8 mouse cellular contexts compared by ENCODE assay signal in the genomic region with DNA sequence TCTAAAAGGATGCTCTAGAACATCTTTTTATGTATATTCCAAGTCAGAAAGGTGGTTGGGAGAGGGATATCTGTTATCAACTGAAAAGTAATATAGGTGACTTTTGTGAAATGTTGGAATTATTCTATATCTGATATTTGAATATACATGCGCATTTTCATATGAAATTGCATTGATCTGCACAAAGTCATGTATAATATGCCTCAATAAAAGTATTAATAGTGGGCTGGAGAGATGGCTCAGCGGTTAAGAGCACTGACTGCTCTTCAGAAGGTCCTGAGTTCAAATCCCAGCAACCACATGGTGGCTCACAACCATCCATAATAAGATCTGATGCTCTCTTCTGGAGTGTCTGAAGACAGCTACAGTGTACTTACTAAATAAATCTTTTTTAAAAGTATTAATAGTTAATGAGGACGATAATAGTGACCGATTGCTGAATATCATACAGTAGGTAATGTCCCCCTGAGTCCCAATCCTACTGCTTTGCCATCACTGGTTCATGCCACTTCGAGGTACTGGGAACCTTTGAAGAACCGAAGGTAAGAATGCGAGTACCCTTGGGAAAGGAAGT. TPM values are rescaled to one million over a fixed set of nuclear protein-coding genes. Genes with fewer than 3 reads are reported as not detected.
DNase-seq lines count a peak whose midpoint lies in the region; ATAC-seq and TF ChIP-seq lines count a peak whose summit lies in the region.

No protein-coding gene starts in this region.

- TF ChIP-seq EP300 in stomach, postnatal 0 days (optimal IDR thresholded peaks at IDR 0.05) = no peak

- no peak for DNase-seq in gastrocnemius, adult 2 months
- no peak for DNase-seq in gastrocnemius, postnatal 14 days
- DNase-seq in testis, postnatal 14 days (ENCODE audit: low spot score) = no peak
- DNase-seq in liver, embryonic 11.5 days (ENCODE audit: low spot score) = no peak
- DNase-seq in stomach, postnatal 0 days (ENCODE audit: low spot score) = no peak
- DNase-seq in layer of hippocampus, adult 9-11 months = no peak
- DNase-seq in ovary, postnatal 36 days (ENCODE audit: low spot score) = no peak

- peak overlapping the region; percentile 98 for H3K4me2 ChIP-seq in liver, embryonic 11.5 days
- H3K4me2 ChIP-seq in stomach, postnatal 0 days (replicated peaks; ENCODE audit: low read depth) = peak overlapping the region; percentile 97

- H3K9me3 ChIP-seq in liver, embryonic 11.5 days (ENCODE audit: control insufficient read depth, low read length) = no peaks in the 10 kb centered on the region
- no peaks in the 10 kb centered on the region for H3K9me3 ChIP-seq in stomach, postnatal 0 days (ENCODE audit: control insufficient read depth, low read length)

- peak overlapping the region; percentile 95 for H3K27ac ChIP-seq in gastrocnemius, adult 2 months
- peak overlapping the region; percentile 86 for H3K27ac ChIP-seq in testis, adult 2 months (ENCODE audit: control insufficient read depth, insufficient read depth, low read depth, low read length)
- peak overlapping the region; percentile 95 for H3K27ac ChIP-seq in liver, embryonic 11.5 days (ENCODE audit: low read depth, low read length)
- H3K27ac ChIP-seq in stomach, postnatal 0 days (replicated peaks) = peak overlapping the region; percentile 75

- H3K27me3 ChIP-seq in testis, adult 2 months (ENCODE audit: control insufficient read depth, insufficient read depth, low read length) = no peaks in the 10 kb centered on the region
- no peaks in the 10 kb centered on the region for H3K27me3 ChIP-seq in liver, embryonic 11.5 days (replicated peaks; ENCODE audit: control insufficient read depth, insufficient read depth, low read length)
- H3K27me3 ChIP-seq in stomach, postnatal 0 days (ENCODE audit: control insufficient read depth, insufficient read depth, low read length) = no peaks in the 10 kb centered on the region

- peak overlapping the region; percentile 99 for H3K9ac ChIP-seq in liver, embryonic 11.5 days (ENCODE audit: low read depth, low read length)
- peak overlapping the region; percentile 87; the same call in 1 of the 2 replicates for H3K9ac ChIP-seq in stomach, postnatal 0 days (ENCODE audit: low read length)

- TF ChIP-seq POLR2A in testis, adult 2 months (IDR thresholded peaks at IDR 0.05; ENCODE audit: control insufficient read depth, low read depth, low read length) = no peak

- no peak for ATAC-seq in liver, embryonic 11.5 days (replicated peaks; ENCODE audit: low FRiP score)
- ATAC-seq in stomach, postnatal 0 days (ENCODE audit: low FRiP score, low TSS enrichment) = no peak

- WGBS in liver, embryonic 11.5 days = 15% methylated on average over 7 of the region's 7 CpGs
- WGBS in stomach, postnatal 0 days = 15% methylated on average over 7 of the region's 7 CpGs

- intact Hi-C loops in gastrocnemius, adult 2 months (cut with DNase I) = no loop called here
- intact Hi-C loops in gastrocnemius, postnatal 14 days (cut with DNase I; ENCODE audit: low total_unique reads) = no loop called here

- peaks cover 16% of the 10 kb centered on the region for H3K4me1 ChIP-seq in testis, adult 2 months (ENCODE audit: control insufficient read depth, insufficient read depth, low read length)
- peaks cover 16% of the 10 kb centered on the region for H3K4me1 ChIP-seq in liver, embryonic 11.5 days (replicated peaks; ENCODE audit: control insufficient read depth, insufficient read depth, low read length)
- H3K4me1 ChIP-seq in stomach, postnatal 0 days (replicated peaks; ENCODE audit: control insufficient read depth, insufficient read depth) = 0 out of 2 replicates have a peak, but pooled peaks cover 6% of the 10 kb centered on the region

- peak overlapping the region; percentile 91 for H3K4me3 ChIP-seq in gastrocnemius, adult 2 months
- peak overlapping the region; percentile 95 for H3K4me3 ChIP-seq in testis, adult 2 months (ENCODE audit: control insufficient read depth, low read depth, low read length)
- H3K4me3 ChIP-seq in liver, embryonic 11.5 days (ENCODE audit: low read depth, low read length) = peak overlapping the region; percentile 89
- peak overlapping the region; percentile 78 for H3K4me3 ChIP-seq in stomach, postnatal 0 days (ENCODE audit: low read depth, low read length)

- TF ChIP-seq CTCF in gastrocnemius, adult 2 months (IDR thresholded peaks at IDR 0.05) = no peak
- TF ChIP-seq CTCF in testis, adult 2 months (IDR thresholded peaks at IDR 0.05; ENCODE audit: control insufficient read depth, insufficient read depth, insufficient replicate concordance, low read depth, low read length) = no peak
- no peak for TF ChIP-seq CTCF in stomach, postnatal 0 days (IDR thresholded peaks at IDR 0.05; ENCODE audit: low read depth)

- peaks cover 2% of the 10 kb centered on the region for H3K36me3 ChIP-seq in testis, adult 2 months (ENCODE audit: control insufficient read depth, insufficient read depth, low read length)
- H3K36me3 ChIP-seq in liver, embryonic 11.5 days (ENCODE audit: control insufficient read depth, insufficient read depth, low read length) = peaks cover 11% of the 10 kb centered on the region; the same call in 1 of the 2 replicates
- H3K36me3 ChIP-seq in stomach, postnatal 0 days (ENCODE audit: control insufficient read depth, insufficient read depth, low read length) = 0 out of 2 replicates have a peak, but pooled peaks cover 4% of the 10 kb centered on the region

RNA-seq across cellular contexts. Expression of a gene that starts 0.7 kb away (rescaled TPM):
- total RNA-seq in gastrocnemius, adult 2 months (2021) = 10 to 100 TPM; 11.4 to 16.5 TPM
- total RNA-seq in gastrocnemius, postnatal 14 days (2021) = 10 to 100 TPM in 1 of 2 experiments, 1 to 10 TPM in 1; 8.5 to 10.2 TPM
- 61.5 and 69.3 TPM in 2 replicates for polyA plus RNA-seq in testis, adult 2 months (2012; rRNA removed)
- polyA plus RNA-seq in liver, embryonic 11.5 days (2014; fragmentation: Nextera tagmentation; extraction: Ambion mirVana) = 20.0 and 23.5 TPM in 2 replicates
- 12.0 and 12.5 TPM in 2 replicates for polyA plus RNA-seq in stomach, postnatal 0 days (2015; fragmentation: Nextera tagmentation; extraction: Ambion mirVana)

RNA-seq across cellular contexts. Expression of a gene that starts 0.8 kb away (rescaled TPM):
- 10 to 100 TPM; 50.8 to 56.3 TPM for total RNA-seq in gastrocnemius, adult 2 months (2021)
- 10 to 100 TPM; 44.6 TPM for total RNA-seq in gastrocnemius, postnatal 14 days (2021)
- 597 and 738 TPM in 2 replicates for polyA plus RNA-seq in testis, adult 2 months (2012; rRNA removed)
- polyA plus RNA-seq in liver, embryonic 11.5 days (2014; fragmentation: Nextera tagmentation; extraction: Ambion mirVana) = 119 and 123 TPM in 2 replicates
- polyA plus RNA-seq in stomach, postnatal 0 days (2015; fragmentation: Nextera tagmentation; extraction: Ambion mirVana) = 45.4 and 48.9 TPM in 2 replicates

RNA-seq across cellular contexts. Expression of a gene that starts 4.3 kb away (rescaled TPM):
- not detected for total RNA-seq in gastrocnemius, adult 2 months (2021)
- under 1 TPM in 1 of 2 experiments, not detected in 1; 0.31 TPM for total RNA-seq in gastrocnemius, postnatal 14 days (2021)
- polyA plus RNA-seq in testis, adult 2 months (2012; rRNA removed) = 7.5 and 7.9 TPM in 2 replicates
- 0.25 and 0.26 TPM in 2 replicates for polyA plus RNA-seq in liver, embryonic 11.5 days (2014; fragmentation: Nextera tagmentation; extraction: Ambion mirVana)
- 0.13 TPM in 1 of 2 replicates, not detected in the other for polyA plus RNA-seq in stomach, postnatal 0 days (2015; fragmentation: Nextera tagmentation; extraction: Ambion mirVana)

RNA-seq across cellular contexts. Expression of a gene that starts 9.5 kb away (rescaled TPM):
- total RNA-seq in gastrocnemius, adult 2 months (2021) = 10 to 100 TPM; 12.1 to 14.8 TPM
- total RNA-seq in gastrocnemius, postnatal 14 days (2021) = 10 to 100 TPM; 10.7 to 11.6 TPM
- 13.9 and 16.5 TPM in 2 replicates for polyA plus RNA-seq in testis, adult 2 months (2012; rRNA removed)
- 22.3 TPM in 2 replicates for polyA plus RNA-seq in liver, embryonic 11.5 days (2014; fragmentation: Nextera tagmentation; extraction: Ambion mirVana)
- 12.4 and 13.4 TPM in 2 replicates for polyA plus RNA-seq in stomach, postnatal 0 days (2015; fragmentation: Nextera tagmentation; extraction: Ambion mirVana)

RNA-seq across cellular contexts. Expression of a gene that starts 19.0 kb away (rescaled TPM):
- under 1 TPM in 1 of 2 experiments, not detected in 1; 0.08 TPM for total RNA-seq in gastrocnemius, adult 2 months (2021)
- total RNA-seq in gastrocnemius, postnatal 14 days (2021) = under 1 TPM; 0.22 to 0.31 TPM
- 20.6 and 23.9 TPM in 2 replicates for polyA plus RNA-seq in testis, adult 2 months (2012; rRNA removed)
- polyA plus RNA-seq in liver, embryonic 11.5 days (2014; fragmentation: Nextera tagmentation; extraction: Ambion mirVana) = 0.47 and 0.56 TPM in 2 replicates
- 0.84 and 1.3 TPM in 2 replicates for polyA plus RNA-seq in stomach, postnatal 0 days (2015; fragmentation: Nextera tagmentation; extraction: Ambion mirVana)
